Mouse (Mus musculus) spleen, adult 2 months (tissue): ENCODE data around the gene Pfkfb3. TPM values are rescaled to one million over a fixed set of nuclear protein-coding genes. Genes with fewer than 3 reads are reported as not detected.

Experiments
- DNase-seq, 2 experiments: peaks; one replicate each; pipeline versions ENCODE4 v3.0.0 to v3.0.0-alpha.2; 2012 to 2021; ENCODE audit warnings: low spot score in 2 of 2, low read depth in 1 of 2
- H3K27ac ChIP-seq: fragments of 200-500 bp; 2 replicates; pipeline ENCODE4 v1.5.1; 2012; ENCODE audit warnings: low read length, inconsistent platforms; ENCODE audit not compliant: insufficient read depth
- H3K27me3 ChIP-seq: fragments of 200-500 bp; 2 replicates; pipeline ENCODE4 v1.6.1; 2012; ENCODE audit warnings: mild to moderate bottlenecking, moderate library complexity, low read length, inconsistent platforms; ENCODE audit not compliant: control insufficient read depth, insufficient read depth
- H3K36me3 ChIP-seq: fragments of 200-500 bp; 2 replicates; pipeline ENCODE4 v1.6.1; 2012; ENCODE audit warnings: mild to moderate bottlenecking, low read length, inconsistent platforms; ENCODE audit not compliant: control insufficient read depth, insufficient read depth
- H3K4me1 ChIP-seq: fragments of 200-500 bp; 2 replicates; pipeline ENCODE4 v1.6.1; 2011; ENCODE audit warnings: inconsistent platforms; ENCODE audit not compliant: control insufficient read depth, insufficient read depth, insufficient read length
- H3K4me3 ChIP-seq: fragments of 200-500 bp; 2 replicates; pipeline ENCODE4 v1.5.1; 2011; ENCODE audit warnings: mild to moderate bottlenecking, inconsistent platforms; ENCODE audit not compliant: insufficient read depth, insufficient read length; ENCODE audit errors: extremely low read depth
- CTCF ChIP-seq: fragments of 200-500 bp; IDR thresholded peaks from 2 replicates; pipeline ENCODE4 v1.5.1; 2011; ENCODE audit warnings: mild to moderate bottlenecking, inconsistent platforms; ENCODE audit not compliant: insufficient read depth, insufficient read length, insufficient replicate concordance; ENCODE audit errors: extremely low read depth
- POLR2A ChIP-seq: fragments of 200-500 bp; IDR thresholded peaks from 2 replicates; pipeline ENCODE4 v1.6.1; 2011; ENCODE audit warnings: low read depth, low read length, inconsistent platforms
- WGBS: fragments of 180-500 bp; shearing (Covaris S2); methylation state at CpG from one replicate; pipeline ENCODE4 v1.1.7; 2018; 5-methylcytosine and 5-hydroxymethylcytosine counted together
- polyA plus RNA-seq: library from polyadenylated mRNA; depleted of rRNA; stranded (reverse); fragments of >200 nt; gene quantifications from 2 replicates; pipeline ENCODE4 v1.2.3, GENCODE M21; 2012

Pfkfb3 gene
- polyA plus RNA-seq, 1 experiment = 22.0 TPM

DNA sequence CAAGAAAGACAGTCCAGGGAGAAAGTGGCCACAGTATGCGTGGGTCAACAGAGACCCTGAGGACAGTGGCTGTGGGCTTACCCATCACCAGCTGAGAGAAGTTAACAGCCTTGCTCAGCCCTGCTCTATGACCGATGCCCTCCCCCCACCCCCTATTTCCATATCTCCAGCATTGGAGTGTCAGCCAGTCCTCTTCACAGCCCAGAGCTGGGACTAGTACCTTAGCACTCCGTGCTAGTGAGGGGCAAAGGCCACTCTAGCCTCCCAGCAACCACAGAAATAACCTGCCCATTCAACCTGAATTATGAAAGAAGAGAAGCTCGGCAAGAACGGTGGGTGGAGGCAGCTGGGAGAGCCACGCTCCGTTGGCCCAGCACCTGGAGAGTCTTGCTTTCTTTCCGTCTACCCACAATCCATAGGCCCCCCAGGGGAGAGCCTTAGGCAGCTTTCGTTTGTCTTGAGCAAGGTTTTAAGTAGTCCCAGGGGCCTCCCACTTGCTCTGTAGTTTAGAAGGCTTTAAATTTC lies 1.5 kb downstream of the Pfkfb3 start:
- TF ChIP-seq CTCF (no peak), POLR2A (no peak)
- Histone ChIP-seq H3K4me1 (peaks cover 18% of the 10 kb centered on the region; the same call in 1 of the 2 replicates), H3K27ac (peak overlapping the region; percentile 71; the same call in 1 of the 2 replicates), H3K27me3 (no peaks in the 10 kb centered on the region), H3K36me3 (no peaks in the 10 kb centered on the region), H3K4me3 (peak overlapping the region; percentile 77)
- peak in 1 of 2 experiments; percentile 30 for DNase-seq
- WGBS = 9% methylated on average over 9 of the region's 9 CpGs

DNA sequence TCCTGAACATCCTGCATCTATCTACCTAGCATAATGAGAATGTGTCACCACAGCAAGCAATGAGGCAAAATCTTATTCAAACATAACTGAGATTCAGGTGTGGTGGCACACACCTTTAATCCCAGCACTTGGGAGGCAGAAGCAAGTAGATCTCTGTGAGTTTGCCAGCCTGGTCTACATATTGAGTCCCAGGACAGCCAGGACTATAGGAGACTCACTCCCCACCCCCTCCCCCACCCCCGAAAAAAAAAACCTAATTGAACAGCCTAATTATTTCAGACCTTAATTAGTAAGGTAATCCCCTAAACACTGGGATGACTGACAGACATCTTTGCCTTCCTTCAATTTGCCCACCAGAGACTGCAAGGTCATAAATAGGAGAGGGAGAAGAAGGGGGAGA lies 2.2 kb downstream of the Pfkfb3 start:
- Histone ChIP-seq H3K4me1 (peaks cover 18% of the 10 kb centered on the region; the same call in 1 of the 2 replicates), H3K27ac (no peak overlapping the region), H3K36me3 (no peaks in the 10 kb centered on the region), H3K4me3 (no peak overlapping the region), H3K27me3 (no peaks in the 10 kb centered on the region)
- WGBS = 33% methylated on average over 1 of the region's 1 CpGs
- no peak for TF ChIP-seq POLR2A
- TF ChIP-seq CTCF = no peak
- DNase-seq = no peak

DNA sequence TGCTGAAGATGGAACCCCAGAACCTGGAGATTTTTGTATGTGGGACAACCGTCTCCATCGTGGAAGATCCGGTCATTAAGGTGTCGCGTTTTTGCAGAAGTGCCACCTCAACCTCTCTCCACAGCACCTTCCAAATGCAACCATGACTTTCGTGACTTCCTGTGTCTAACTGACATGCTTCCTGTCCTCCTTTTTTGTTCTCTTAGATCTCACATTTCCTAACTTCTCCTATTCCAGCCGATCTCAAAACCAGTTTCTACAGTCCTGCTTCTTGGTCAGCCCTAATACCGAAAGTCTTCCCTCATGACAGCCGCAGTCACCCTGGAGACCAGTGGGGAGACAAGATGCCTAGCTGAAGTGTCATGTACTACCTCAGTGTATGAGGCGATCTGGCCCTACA lies 5.4 kb downstream of the Pfkfb3 start:
- peak overlapping the region; percentile 10 for H3K27ac ChIP-seq
- no peak for DNase-seq
- H3K4me3 ChIP-seq = no peak overlapping the region
- no peaks in the 10 kb centered on the region for H3K36me3 ChIP-seq
- TF ChIP-seq POLR2A (no peak), CTCF (no peak)
- peaks cover 30% of the 10 kb centered on the region; the same call in 1 of the 2 replicates for H3K4me1 ChIP-seq
- WGBS = 10% methylated on average over 10 of the region's 10 CpGs
- no peaks in the 10 kb centered on the region for H3K27me3 ChIP-seq

DNA sequence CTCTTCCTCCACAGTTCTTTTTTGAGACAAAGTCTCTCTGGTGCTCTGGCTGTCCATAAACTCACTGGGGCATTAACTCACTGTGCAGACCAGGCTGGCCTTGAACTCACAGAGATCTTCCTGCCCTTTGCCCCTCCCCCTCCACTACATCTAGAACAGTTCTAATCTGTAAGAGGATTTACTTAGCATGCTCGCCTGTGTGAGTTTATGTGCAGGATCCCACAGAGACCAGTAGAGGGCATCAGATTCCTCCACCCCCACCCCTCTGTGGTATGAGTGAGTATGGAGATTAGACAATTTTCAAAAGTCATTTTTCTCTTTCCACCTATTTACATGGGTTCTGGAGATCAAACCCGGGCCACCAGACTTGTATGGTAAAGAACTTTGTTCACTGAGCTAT lies 6.3 kb downstream of the Pfkfb3 start:
- TF ChIP-seq CTCF (peak; percentile 38; the same call in 1 of the 2 replicates), POLR2A (no peak)
- peak; percentile 31 to 54 for DNase-seq
- 48% methylated on average over 2 of the region's 2 CpGs for WGBS
- H3K27ac ChIP-seq = no peak overlapping the region
- H3K4me1 ChIP-seq = peaks cover 29% of the 10 kb centered on the region; the same call in 1 of the 2 replicates
- H3K4me3 ChIP-seq = no peak overlapping the region
- no peaks in the 10 kb centered on the region for H3K36me3 ChIP-seq
- no peaks in the 10 kb centered on the region for H3K27me3 ChIP-seq

DNA sequence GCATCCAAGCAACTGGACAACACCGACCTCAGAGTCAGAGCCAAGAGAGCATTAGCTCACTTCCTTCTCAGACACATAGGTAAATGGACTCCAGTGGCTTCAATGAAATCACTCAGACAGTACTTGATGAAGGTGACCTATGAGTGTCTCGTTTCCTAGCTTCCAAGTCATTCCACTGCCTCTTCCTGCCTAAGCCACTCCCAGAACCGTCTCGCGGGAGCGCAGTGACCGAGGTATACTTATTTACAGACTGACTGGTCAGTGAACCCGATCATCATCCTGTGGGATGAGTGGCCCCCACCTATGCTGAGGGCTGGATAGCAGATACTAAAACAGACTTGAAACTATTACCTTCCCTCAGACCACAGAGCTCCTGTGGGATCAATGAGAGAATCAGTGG lies 7.8 kb downstream of the Pfkfb3 start:
- Histone ChIP-seq H3K4me3 (no peak overlapping the region), H3K4me1 (peaks cover 21% of the 10 kb centered on the region; the same call in 1 of the 2 replicates), H3K27ac (no peak overlapping the region), H3K36me3 (no peaks in the 10 kb centered on the region), H3K27me3 (no peaks in the 10 kb centered on the region)
- TF ChIP-seq POLR2A (no peak), CTCF (no peak)
- 88% methylated on average over 8 of the region's 8 CpGs for WGBS
- DNase-seq = no peak

DNA sequence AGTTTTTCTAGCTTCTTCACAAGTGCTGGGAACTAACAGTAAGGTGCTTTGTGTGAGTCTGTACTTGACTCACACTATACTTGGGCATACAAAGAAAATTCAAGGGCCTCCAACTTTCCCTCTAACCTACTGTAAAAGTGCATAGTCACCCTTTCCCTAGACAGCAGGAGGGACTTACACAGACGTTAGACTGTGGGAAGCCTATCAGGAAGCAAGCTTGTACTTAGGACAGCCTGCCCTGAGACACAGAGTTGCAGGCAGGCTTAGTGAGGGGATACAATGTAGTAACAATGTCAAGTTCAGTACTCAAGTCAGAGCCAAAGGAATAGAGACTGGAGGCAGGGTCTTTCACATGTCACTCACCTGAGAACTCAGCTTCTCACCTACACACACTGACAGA lies 8.5 kb downstream of the Pfkfb3 start:
- H3K27ac ChIP-seq = no peak overlapping the region
- no peak for TF ChIP-seq CTCF
- no peak for TF ChIP-seq POLR2A
- H3K36me3 ChIP-seq = no peaks in the 10 kb centered on the region
- no peaks in the 10 kb centered on the region for H3K27me3 ChIP-seq
- peaks cover 21% of the 10 kb centered on the region; the same call in 1 of the 2 replicates for H3K4me1 ChIP-seq
- 42% methylated on average over 1 of the region's 1 CpGs for WGBS
- DNase-seq = no peak
- no peak overlapping the region for H3K4me3 ChIP-seq

DNA sequence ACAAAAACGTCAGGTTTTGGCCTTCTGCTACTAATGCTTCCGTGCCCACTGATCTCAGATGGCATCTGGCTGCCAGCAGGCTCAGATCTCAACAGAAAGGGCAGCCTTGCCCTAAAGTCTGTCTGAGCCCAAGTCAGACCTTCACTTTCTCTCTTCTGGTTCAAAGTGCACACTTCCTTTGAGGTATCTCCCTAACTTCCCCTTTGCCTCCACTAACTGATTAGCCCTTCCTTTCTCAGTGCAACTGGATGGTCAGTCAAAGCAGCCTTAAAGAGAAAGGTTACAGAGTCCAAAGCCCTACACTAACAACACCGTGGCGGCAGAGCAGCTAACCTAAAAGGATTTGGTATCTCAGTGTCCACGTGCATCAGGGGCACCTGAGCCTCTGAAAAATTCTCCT lies 9.5 kb downstream of the Pfkfb3 start:
- no peaks in the 10 kb centered on the region for H3K27me3 ChIP-seq
- no peak for DNase-seq
- peaks cover 21% of the 10 kb centered on the region; the same call in 1 of the 2 replicates for H3K4me1 ChIP-seq
- H3K4me3 ChIP-seq = no peak overlapping the region
- H3K36me3 ChIP-seq = no peaks in the 10 kb centered on the region
- H3K27ac ChIP-seq = peak overlapping the region; percentile 68
- 20% methylated on average over 5 of the region's 5 CpGs for whole genome bisulfite sequencing
- no peak for TF ChIP-seq CTCF
- TF ChIP-seq POLR2A = no peak
